Mouse (Mus musculus): Measurements from ENCODE around the gene Polr3g.

DNA sequence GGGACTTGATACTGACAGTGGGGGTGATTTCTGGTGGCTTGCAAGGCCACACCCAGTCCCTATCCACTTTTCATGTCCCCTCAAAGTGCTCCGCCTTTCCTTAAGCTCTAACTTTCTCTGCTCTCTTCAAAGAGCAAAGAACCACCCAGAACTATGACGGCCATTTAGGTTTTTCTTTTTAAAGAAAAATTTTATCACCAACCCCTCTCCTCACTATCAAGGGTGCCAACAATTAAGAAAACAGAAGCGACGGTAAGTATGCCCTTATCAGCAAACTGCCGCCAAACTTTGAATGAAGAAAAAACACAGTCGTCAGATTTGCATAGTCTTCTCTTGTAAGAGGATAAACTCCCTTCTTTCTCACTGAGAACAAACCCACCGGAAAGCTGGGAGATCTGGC, 547 bp downstream of the Polr3g start:
- TF ChIP-seq CTCF (IDR thresholded peaks at IDR 0.05; ENCODE audit: low read depth), result no peak
- TF ChIP-seq EP300 (IDR thresholded peaks at IDR 0.05; ENCODE audit: low read depth), result no peak
